Mouse (Mus musculus) liver, adult 2 months (tissue): Measurements from ENCODE around the gene Fgfr2.

Experiments
- CTCF ChIP-seq: fragments of 200-500 bp; IDR thresholded peaks from 2 replicates; pipeline ENCODE4 v1.5.1; 2011; ENCODE audit warnings: low read depth, low read length, control low read depth
- POLR2A ChIP-seq: fragments of 200-500 bp; IDR thresholded peaks from 2 replicates; pipeline ENCODE4 v1.6.1; 2011; ENCODE audit warnings: low read length, control low read depth; ENCODE audit not compliant: insufficient read depth; ENCODE audit errors: extremely low read depth

- TF ChIP-seq POLR2A (no peak), CTCF (no peak)
Observed at GRCm38 (mm10) chr7:130335440-130336051, 2787.6 kb downstream of the Fgfr2 start.
